Mouse (Mus musculus) forebrain, embryonic 10.5 days (tissue): ENCODE measurements around the gene Csmd2. TPM values are rescaled to one million over a fixed set of nuclear protein-coding genes. Genes with fewer than 3 reads are reported as not detected.

Experiments used
- DNase-seq: peaks from one replicate; pipeline ENCODE4 v3.0.0-alpha.2; 2017; ENCODE audit warnings: low spot score; ENCODE audit errors: extremely low spot score
- H3K27ac ChIP-seq: fragments of 300-500 bp; sonication (generic); 2 replicates; pipeline ENCODE4 v1.5.1; 2016; ENCODE audit warnings: mild to moderate bottlenecking
- H3K27me3 ChIP-seq: fragments of 300-500 bp; sonication (generic); 2 replicates; pipeline ENCODE4 v1.6.1; 2016; ENCODE audit warnings: mild to moderate bottlenecking; ENCODE audit not compliant: poor library complexity, severe bottlenecking
- H3K36me3 ChIP-seq: fragments of 300-500 bp; sonication (generic); replicated peaks from 2 replicates; pipeline ENCODE4 v1.6.1; 2016; ENCODE audit warnings: mild to moderate bottlenecking, moderate library complexity
- H3K4me1 ChIP-seq: fragments of 300-500 bp; sonication (generic); 2 replicates; pipeline ENCODE4 v1.6.1; 2016
- H3K4me3 ChIP-seq: fragments of 300-500 bp; sonication (generic); 2 replicates; pipeline ENCODE4 v1.5.1; 2016; ENCODE audit warnings: mild to moderate bottlenecking, moderate library complexity
- H3K9me3 ChIP-seq: fragments of 300-500 bp; sonication (generic); 2 replicates; pipeline ENCODE4 v1.6.1; 2016; ENCODE audit warnings: mild to moderate bottlenecking, moderate library complexity
- WGBS: fragments of 180-500 bp; shearing (Covaris S2); methylation state at CpG from one replicate; pipeline ENCODE4 v1.1.7; 2016; 5-methylcytosine and 5-hydroxymethylcytosine counted together
- polyA plus RNA-seq: library from polyadenylated mRNA; unstranded; fragments of >200 nt; fragmentation: Nextera tagmentation; extraction: Ambion mirVana; gene quantifications from 2 replicates; pipeline ENCODE4 v1.2.1, GENCODE M21; 2016

Gene Csmd2
- polyA plus RNA-seq, 1 experiment from 2014 or later = 0.40 TPM

DNA sequence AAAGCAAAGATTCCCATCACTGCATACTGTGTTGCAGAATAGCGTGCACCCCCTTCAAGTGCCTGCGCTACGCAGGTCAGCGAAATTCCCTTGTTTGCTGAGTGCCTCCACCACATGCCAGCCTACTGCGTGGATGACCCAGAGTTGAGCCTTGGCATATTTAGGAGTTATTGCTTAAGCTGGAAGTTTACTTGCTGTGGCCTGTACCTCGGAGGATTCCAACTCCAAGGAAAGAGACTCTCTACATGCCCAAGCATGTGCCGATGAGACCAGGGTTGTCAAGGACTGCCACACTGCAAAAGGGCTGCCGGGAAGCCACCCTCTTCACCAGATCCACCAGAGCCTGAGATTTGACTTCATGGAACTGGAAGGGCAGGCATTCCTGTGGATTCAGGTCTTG, 182.5 kb downstream of the Csmd2 start:
- 93% methylated on average over 8 of the region's 8 CpGs for WGBS
- H3K27ac ChIP-seq = no peak overlapping the region

DNA sequence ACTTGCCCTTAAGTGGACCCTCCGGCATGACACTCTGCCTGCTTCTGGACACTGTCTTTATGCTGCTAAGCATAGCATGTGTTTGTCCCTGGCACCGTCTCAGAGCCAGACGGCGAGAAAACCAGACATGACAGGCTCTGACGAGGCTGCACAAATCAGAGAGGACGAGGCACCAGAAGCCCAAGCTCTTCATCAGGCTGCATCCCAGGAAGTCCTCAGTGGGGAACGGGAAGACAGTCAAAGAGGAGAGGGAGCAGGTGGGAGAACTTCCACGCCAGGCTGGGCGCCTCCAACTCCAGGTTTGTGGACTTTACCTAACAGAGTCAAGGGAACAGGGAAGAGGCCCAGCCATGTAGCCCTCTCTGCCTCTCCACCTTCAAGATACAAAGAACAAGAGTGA, 183.6 kb downstream of the Csmd2 start:
- Histone ChIP-seq H3K27me3 (no peaks in the 10 kb centered on the region), H3K9me3 (no peaks in the 10 kb centered on the region; the same call in 1 of the 2 replicates), H3K4me1 (peaks cover 6% of the 10 kb centered on the region; the same call in 1 of the 2 replicates), H3K27ac (no peak overlapping the region), H3K4me3 (no peak overlapping the region), H3K36me3 (no peaks in the 10 kb centered on the region)
- DNase-seq = no peak
- WGBS = 88% methylated on average over 9 of the region's 9 CpGs

More for the DNA sequence above, 182.5 kb downstream of the Csmd2 start:
- no peaks in the 10 kb centered on the region; the same call in 1 of the 2 replicates for H3K9me3 ChIP-seq
- DNase-seq = no peak
- H3K27me3 ChIP-seq = no peaks in the 10 kb centered on the region
- no peak overlapping the region for H3K4me3 ChIP-seq
- no peaks in the 10 kb centered on the region for H3K4me1 ChIP-seq
- no peaks in the 10 kb centered on the region for H3K36me3 ChIP-seq

DNA sequence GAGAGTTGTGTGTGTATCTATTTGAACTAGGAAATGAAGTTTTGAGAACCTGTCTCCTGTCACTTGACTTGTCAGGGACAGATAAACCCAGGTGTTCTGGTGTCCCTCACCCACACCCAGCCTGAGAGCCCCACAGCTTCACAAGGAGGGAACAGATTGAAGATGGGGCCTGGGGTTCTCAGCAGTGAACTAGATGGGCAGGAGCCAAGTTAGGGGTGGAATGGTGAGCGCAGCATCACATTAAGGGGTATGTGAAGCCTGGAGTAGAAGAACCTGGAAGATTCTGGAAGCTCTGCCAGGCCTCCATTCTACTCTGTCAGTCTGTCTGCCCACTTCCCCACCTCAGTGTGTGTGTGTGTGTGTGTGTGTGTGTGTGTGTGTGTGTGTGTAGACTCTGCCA, 184.0 kb downstream of the Csmd2 start:
- WGBS = 87% methylated on average over 1 of the region's 1 CpGs
- Histone ChIP-seq H3K4me1 (peaks cover 10% of the 10 kb centered on the region; the same call in 1 of the 2 replicates), H3K9me3 (no peaks in the 10 kb centered on the region; the same call in 1 of the 2 replicates), H3K27ac (no peak overlapping the region), H3K27me3 (no peaks in the 10 kb centered on the region), H3K4me3 (no peak overlapping the region), H3K36me3 (no peaks in the 10 kb centered on the region)
- DNase-seq = no peak

DNA sequence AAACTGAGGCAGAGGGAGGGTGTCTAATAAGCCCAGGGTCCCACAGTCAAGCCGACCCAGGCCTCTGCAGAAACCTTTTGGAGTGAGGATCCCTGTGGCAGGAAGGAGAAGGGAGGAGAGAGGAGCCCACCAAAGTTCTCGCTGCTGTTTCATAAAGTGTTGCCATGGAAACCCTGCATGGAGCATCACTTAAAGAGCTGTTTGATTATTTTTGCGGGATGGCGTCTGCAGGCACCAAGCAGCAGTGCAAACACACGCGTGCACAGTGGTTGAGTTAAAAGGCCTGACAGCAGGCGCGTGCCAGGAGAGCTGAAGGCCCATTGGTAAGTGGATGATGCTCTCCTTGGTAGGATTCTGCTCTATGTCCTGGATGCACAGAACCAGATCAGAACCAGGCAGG, 191.3 kb downstream of the Csmd2 start:
- peaks cover 22% of the 10 kb centered on the region for H3K4me1 ChIP-seq
- no peak overlapping the region for H3K4me3 ChIP-seq
- H3K27me3 ChIP-seq = no peaks in the 10 kb centered on the region
- WGBS = 89% methylated on average over 8 of the region's 8 CpGs
- no peaks in the 10 kb centered on the region for H3K9me3 ChIP-seq
- DNase-seq = no peak
- no peaks in the 10 kb centered on the region for H3K36me3 ChIP-seq
- no peak overlapping the region for H3K27ac ChIP-seq

DNA sequence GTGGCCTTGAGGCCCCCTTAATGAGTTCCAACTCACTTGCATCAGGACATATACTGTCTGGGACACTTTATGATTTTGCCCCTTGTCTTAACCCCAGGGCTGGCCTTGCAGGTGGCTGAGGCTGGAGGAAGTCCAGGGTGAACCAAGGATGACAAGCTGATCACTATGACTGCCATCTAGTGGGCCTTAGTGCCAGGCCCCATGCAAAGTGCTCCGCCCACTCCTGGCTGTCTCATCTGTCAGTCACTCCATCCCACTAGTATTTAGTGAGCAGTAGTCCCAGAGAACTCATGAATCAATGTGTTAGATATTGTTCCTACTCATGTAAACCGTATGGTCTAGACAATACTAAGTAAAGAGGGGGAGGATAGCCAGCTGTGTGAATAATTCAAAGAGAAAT, 191.9 kb downstream of the Csmd2 start:
- no peaks in the 10 kb centered on the region for H3K27me3 ChIP-seq
- 79% methylated on average over 2 of the region's 2 CpGs for WGBS

DNA sequence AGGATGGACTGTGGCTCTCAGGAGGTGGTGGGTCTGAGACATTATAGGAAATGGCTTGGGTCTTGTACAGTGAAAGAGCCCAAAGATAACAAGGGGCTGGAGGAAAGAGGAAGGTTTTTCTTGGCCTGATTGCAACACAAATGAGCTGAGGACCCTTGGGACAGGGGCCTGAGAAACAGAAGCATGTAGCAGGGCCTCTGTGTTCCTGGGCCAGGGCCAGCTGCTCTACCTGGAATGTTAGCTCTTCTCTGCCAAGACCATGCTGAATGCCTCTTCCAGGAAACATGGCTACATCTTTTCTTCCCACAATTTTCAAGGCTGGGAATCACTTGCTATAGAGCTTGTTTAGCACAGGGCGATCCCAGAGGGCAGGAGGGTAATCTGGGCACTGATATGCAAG, 197.1 kb downstream of the Csmd2 start:
- Histone ChIP-seq H3K27ac (no peak overlapping the region), H3K27me3 (no peaks in the 10 kb centered on the region), H3K9me3 (no peaks in the 10 kb centered on the region), H3K36me3 (no peaks in the 10 kb centered on the region), H3K4me1 (peaks cover 10% of the 10 kb centered on the region; the same call in 1 of the 2 replicates), H3K4me3 (no peak overlapping the region)
- DNase-seq = no peak
- 88% methylated on average over 1 of the region's 1 CpGs for WGBS

More for the DNA sequence above, 191.9 kb downstream of the Csmd2 start:
- no peaks in the 10 kb centered on the region for H3K36me3 ChIP-seq
- H3K27ac ChIP-seq = no peak overlapping the region
- no peak for DNase-seq
- H3K4me3 ChIP-seq = no peak overlapping the region
- H3K4me1 ChIP-seq = peaks cover 22% of the 10 kb centered on the region
- no peaks in the 10 kb centered on the region for H3K9me3 ChIP-seq

DNA sequence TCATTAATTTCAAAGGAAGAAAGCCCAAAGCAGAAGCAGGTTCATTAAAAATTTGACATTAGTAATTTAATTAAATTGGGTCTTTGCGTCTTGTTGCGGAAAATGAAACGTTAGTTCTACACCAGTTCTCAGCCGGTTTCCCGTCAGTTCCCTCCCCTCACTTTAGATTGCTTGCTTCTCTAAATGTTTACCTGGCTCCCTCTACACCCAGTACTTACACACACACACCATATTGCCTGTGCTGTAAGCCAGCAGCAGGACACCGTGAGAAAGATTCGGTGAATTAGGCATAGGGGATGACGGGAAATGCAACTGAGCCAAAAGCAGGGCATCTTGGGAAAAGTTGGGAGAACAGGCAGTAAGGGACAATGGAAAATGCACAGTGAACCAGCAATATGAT, 206.8 kb downstream of the Csmd2 start:
- DNase-seq = no peak

DNA sequence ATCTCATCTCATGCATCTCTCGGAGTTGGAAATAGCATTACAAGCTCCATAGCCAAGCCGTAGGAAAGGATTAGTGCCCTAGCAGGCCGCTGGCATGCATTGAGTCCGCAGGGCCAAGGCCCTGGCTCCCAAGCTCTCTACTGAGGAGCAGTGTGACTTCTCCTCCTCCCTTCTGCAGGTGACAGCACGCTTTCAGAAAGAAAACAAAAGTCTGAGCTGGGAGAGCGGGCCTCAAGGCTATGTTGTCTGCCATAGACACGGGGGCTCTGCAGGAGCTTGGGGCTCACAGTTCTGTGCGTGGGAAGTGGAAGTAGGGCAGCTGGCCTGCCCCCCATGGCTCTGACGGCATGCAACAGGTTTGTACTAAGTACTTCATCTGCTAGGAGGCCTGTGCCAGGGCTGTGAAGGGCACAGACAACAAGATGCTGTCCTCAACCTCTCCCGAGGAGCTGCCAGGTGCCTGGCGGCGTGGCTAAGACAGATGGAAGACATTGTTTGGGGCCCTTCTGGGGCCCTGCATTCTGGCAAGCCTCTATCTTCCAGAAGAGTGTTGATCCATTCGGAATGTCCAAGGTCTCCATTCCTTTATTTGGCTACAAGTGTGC, 230.4 kb downstream of the Csmd2 start:
- no peak for DNase-seq
- H3K9me3 ChIP-seq = no peaks in the 10 kb centered on the region
- 77% methylated on average over 13 of the region's 13 CpGs for WGBS
- H3K4me1 ChIP-seq = peaks cover 5% of the 10 kb centered on the region
- H3K4me3 ChIP-seq = no peak overlapping the region
- no peaks in the 10 kb centered on the region for H3K36me3 ChIP-seq
- H3K27ac ChIP-seq = no peak overlapping the region
- H3K27me3 ChIP-seq = peaks cover 4% of the 10 kb centered on the region; the same call in 1 of the 2 replicates

More for the DNA sequence above, 206.8 kb downstream of the Csmd2 start:
- Histone ChIP-seq H3K4me3 (no peak overlapping the region), H3K4me1 (no peaks in the 10 kb centered on the region), H3K9me3 (no peaks in the 10 kb centered on the region), H3K27ac (no peak overlapping the region), H3K36me3 (no peaks in the 10 kb centered on the region), H3K27me3 (no peaks in the 10 kb centered on the region)
- 94% methylated on average over 8 of the region's 8 CpGs for WGBS

DNA sequence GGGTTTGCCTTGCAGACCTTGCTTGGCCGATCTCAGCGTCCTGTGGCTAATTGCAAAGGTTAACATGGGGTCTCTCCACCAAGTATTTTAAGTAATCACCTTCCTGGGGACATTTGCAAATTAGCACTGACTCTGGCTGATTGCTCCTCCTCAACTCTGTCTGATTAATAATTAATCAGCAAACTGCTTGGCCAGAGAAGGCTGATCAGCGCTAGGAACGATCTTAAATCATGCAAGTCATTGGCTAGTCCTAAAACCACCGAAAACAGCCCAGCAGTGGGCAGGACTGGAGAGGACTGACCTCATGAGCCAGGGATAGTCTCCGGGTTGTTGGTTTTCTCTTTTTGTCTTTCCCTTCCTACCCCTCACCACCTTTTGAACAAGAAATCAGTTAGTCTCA, 236.8 kb downstream of the Csmd2 start:
- 79% methylated on average over 6 of the region's 6 CpGs for WGBS
- no peak overlapping the region for H3K4me3 ChIP-seq
- H3K4me1 ChIP-seq = peaks cover 15% of the 10 kb centered on the region
- H3K9me3 ChIP-seq = no peaks in the 10 kb centered on the region
- peaks cover 4% of the 10 kb centered on the region; the same call in 1 of the 2 replicates for H3K27me3 ChIP-seq
- H3K27ac ChIP-seq = no peak overlapping the region
- no peak for DNase-seq
- H3K36me3 ChIP-seq = no peaks in the 10 kb centered on the region

DNA sequence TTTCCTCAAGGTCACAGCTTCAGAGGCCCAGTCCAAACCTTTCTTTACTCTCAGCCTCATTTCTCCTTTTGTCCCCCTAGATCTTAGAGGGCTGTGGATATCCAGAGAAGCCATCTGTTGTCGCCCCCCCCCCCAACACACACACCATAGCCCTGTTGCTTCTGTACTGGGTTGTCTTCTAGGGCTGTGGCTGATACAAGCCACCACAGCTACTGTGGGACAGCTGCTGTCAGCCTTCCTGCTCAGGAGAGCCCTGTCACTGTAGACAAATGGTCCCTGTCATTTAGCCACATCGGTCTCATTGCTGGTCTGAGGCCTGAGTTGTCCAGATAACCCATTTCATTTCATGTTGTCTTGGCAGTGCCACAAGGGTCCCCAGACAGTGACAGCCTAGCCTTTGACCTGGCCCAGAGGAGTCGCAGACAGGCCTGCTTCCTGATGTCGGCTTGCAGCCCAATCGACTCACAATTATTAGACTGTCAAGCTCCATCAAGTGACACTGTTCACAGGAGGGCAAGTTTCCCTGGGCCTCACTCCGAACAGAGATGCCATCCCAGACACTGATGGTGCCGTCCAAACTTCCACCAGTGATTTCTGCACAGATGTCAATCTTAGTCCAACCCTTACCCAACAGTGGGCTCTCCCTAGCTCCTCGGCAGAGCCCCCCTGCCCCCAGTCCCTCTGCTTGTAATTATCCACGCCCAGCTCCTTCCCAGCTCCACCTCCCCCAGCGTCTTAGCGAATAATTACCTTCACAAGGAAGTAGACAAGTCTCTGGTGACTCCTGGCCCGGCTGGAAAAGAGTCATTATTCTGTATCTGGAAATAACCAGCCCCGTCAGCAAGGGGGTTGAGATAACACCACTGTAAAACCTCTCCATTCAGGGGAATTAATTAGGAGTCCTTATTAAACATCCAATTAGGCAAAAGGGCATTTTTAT, 240.0 kb downstream of the Csmd2 start:
- Histone ChIP-seq H3K27ac (no peak overlapping the region), H3K4me3 (no peak overlapping the region), H3K36me3 (no peaks in the 10 kb centered on the region), H3K4me1 (peaks cover 15% of the 10 kb centered on the region), H3K9me3 (no peaks in the 10 kb centered on the region), H3K27me3 (no peaks in the 10 kb centered on the region)
- DNase-seq = no peak
- 49% methylated on average over 13 of the region's 13 CpGs for WGBS

DNA sequence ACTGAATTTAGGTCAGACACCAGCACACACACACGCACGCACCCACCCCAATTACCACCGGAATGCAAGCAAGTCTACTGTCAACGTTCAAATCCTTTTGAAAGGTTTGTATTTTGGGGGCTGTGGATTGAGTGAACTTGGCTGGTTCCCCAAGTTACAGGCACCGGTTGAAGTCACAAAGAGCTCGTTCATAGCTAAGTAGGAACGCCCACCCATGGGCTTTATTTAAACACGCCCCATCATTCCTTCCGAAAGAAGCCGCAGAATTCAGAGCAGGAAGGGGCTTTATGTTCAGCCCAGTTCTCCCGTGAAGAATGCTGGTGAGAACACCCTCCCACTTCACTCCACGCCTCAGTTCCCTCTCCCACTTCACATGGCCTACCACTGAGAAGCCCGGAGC, 245.8 kb downstream of the Csmd2 start:
- Histone ChIP-seq H3K27ac (no peak overlapping the region), H3K4me1 (peaks cover 3% of the 10 kb centered on the region), H3K27me3 (no peaks in the 10 kb centered on the region), H3K9me3 (no peaks in the 10 kb centered on the region), H3K36me3 (no peaks in the 10 kb centered on the region), H3K4me3 (no peak overlapping the region)
- 87% methylated on average over 13 of the region's 13 CpGs for WGBS
- DNase-seq = no peak

DNA sequence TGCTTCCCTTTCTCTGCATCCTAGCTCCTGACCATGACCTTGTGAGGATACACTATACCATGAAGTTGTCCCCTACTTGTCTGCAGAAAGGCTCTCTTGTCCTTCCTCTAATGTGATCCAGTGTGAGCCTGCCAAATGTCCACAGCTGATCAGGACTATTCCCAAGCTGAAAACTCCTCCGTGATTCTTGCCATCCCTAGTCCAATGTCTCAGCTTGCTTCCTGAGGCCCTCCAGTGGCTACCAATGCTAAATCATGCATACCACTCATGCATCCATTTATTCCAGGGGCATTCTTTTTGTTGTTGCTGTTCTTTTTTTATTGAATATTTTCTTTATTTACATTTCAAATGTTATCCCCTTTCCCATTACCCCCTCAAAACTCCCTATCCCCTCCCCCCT, 251.5 kb downstream of the Csmd2 start:
- Histone ChIP-seq H3K36me3 (no peaks in the 10 kb centered on the region), H3K27me3 (0 out of 2 replicates have a peak, but pooled peaks cover 5% of the 10 kb centered on the region), H3K4me3 (no peak overlapping the region), H3K9me3 (no peaks in the 10 kb centered on the region), H3K4me1 (peaks cover 20% of the 10 kb centered on the region), H3K27ac (no peak overlapping the region)
- WGBS = 58% methylated on average over 1 of the region's 1 CpGs
- no peak for DNase-seq
